Mouse (Mus musculus) erythroblast, embryonic 14.5 days (primary cell): Measurements from ENCODE around the gene Usp21. TPM values are rescaled to one million over a fixed set of nuclear protein-coding genes. Genes with fewer than 3 reads are reported as not detected.

Experiments
- H3K27me3 ChIP-seq: 2 replicates; pipeline ENCODE4 v1.6.1; 2012; ENCODE audit warnings: inconsistent platforms; ENCODE audit not compliant: control insufficient read depth
- H3K36me3 ChIP-seq: 2 replicates; pipeline ENCODE4 v1.6.1; 2012; ENCODE audit warnings: mild to moderate bottlenecking, inconsistent platforms; ENCODE audit not compliant: control insufficient read depth
- H3K4me1 ChIP-seq: 2 replicates; pipeline ENCODE4 v1.6.1; 2012; ENCODE audit warnings: inconsistent platforms; ENCODE audit not compliant: control insufficient read depth
- H3K4me3 ChIP-seq: replicated peaks from 2 replicates; pipeline ENCODE3; 2012; ENCODE audit warnings: moderate library complexity, mild to moderate bottlenecking, inconsistent platforms
- H3K9me3 ChIP-seq: 2 replicates; pipeline ENCODE4 v1.6.1; 2012; ENCODE audit warnings: low read length, inconsistent platforms, mixed read lengths; ENCODE audit not compliant: control insufficient read depth
- GATA1 ChIP-seq: IDR thresholded peaks from 2 replicates; pipeline ENCODE4 v1.6.1; 2012; ENCODE audit warnings: low read length, inconsistent platforms, mixed read lengths
- TAL1 ChIP-seq: IDR thresholded peaks from 3 replicates; pipeline ENCODE4 v1.6.1; 2012; ENCODE audit warnings: low read length, inconsistent platforms, mixed read lengths
- polyA plus RNA-seq: library from polyadenylated mRNA; stranded (reverse); fragments of >175 nt; gene quantifications from 2 replicates; pipeline ENCODE4 v1.2.3, GENCODE M21; 2012

Usp21 gene
- polyA plus RNA-seq, 1 experiment: 8.4 TPM

GRCm38 (mm10) chr1:171260316-171260715, 27.5 kb downstream of the Usp21 start:
- no peak for TF ChIP-seq GATA1
- TF ChIP-seq TAL1: no peak
- peaks cover 64% of the 10 kb centered on the region for H3K27me3 ChIP-seq
- H3K4me3 ChIP-seq: no peak overlapping the region
- no peaks in the 10 kb centered on the region for H3K36me3 ChIP-seq
- no peaks in the 10 kb centered on the region for H3K9me3 ChIP-seq
- peaks cover 19% of the 10 kb centered on the region for H3K4me1 ChIP-seq

GRCm38 (mm10) chr1:171258921-171259320, 28.9 kb downstream of the Usp21 start:
- Histone ChIP-seq H3K4me3 (peak overlapping the region; percentile 26), H3K4me1 (peaks cover 19% of the 10 kb centered on the region), H3K27me3 (peaks cover 59% of the 10 kb centered on the region), H3K36me3 (no peaks in the 10 kb centered on the region), H3K9me3 (no peaks in the 10 kb centered on the region)
- no peak for TF ChIP-seq TAL1
- no peak for TF ChIP-seq GATA1

GRCm38 (mm10) chr1:171257781-171258180, 30.0 kb downstream of the Usp21 start:
- TF ChIP-seq GATA1 (no peak), TAL1 (no peak)
- H3K9me3 ChIP-seq: no peaks in the 10 kb centered on the region
- no peak overlapping the region for H3K4me3 ChIP-seq
- H3K36me3 ChIP-seq: no peaks in the 10 kb centered on the region
- peaks cover 58% of the 10 kb centered on the region for H3K27me3 ChIP-seq
- H3K4me1 ChIP-seq: peaks cover 19% of the 10 kb centered on the region

GRCm38 (mm10) chr1:171256937-171257548, 30.7 kb downstream of the Usp21 start:
- Histone ChIP-seq H3K9me3 (no peaks in the 10 kb centered on the region), H3K4me3 (peak overlapping the region; percentile 16), H3K4me1 (peaks cover 17% of the 10 kb centered on the region), H3K27me3 (peaks cover 58% of the 10 kb centered on the region), H3K36me3 (no peaks in the 10 kb centered on the region)
- TF ChIP-seq GATA1 (no peak), TAL1 (no peak)

- no peaks in the 10 kb centered on the region for H3K9me3 ChIP-seq
- no peaks in the 10 kb centered on the region for H3K36me3 ChIP-seq
- peaks cover 59% of the 10 kb centered on the region for H3K27me3 ChIP-seq
- H3K4me3 ChIP-seq: no peak overlapping the region
- peaks cover 17% of the 10 kb centered on the region for H3K4me1 ChIP-seq
- no peak for TF ChIP-seq TAL1
- TF ChIP-seq GATA1: no peak
Measured at GRCm38 (mm10) chr1:171256095-171256818, 31.5 kb downstream of the Usp21 start.

- peaks cover 20% of the 10 kb centered on the region for H3K4me1 ChIP-seq
- TF ChIP-seq GATA1: no peak
- no peak for TF ChIP-seq TAL1
- no peaks in the 10 kb centered on the region for H3K36me3 ChIP-seq
- H3K9me3 ChIP-seq: no peaks in the 10 kb centered on the region
- no peak overlapping the region for H3K4me3 ChIP-seq
- H3K27me3 ChIP-seq: peaks cover 57% of the 10 kb centered on the region
Measured at GRCm38 (mm10) chr1:171252415-171252814, 35.4 kb downstream of the Usp21 start.

GRCm38 (mm10) chr1:171251594-171252324, 36.0 kb downstream of the Usp21 start:
- no peak overlapping the region for H3K4me3 ChIP-seq
- peaks cover 57% of the 10 kb centered on the region for H3K27me3 ChIP-seq
- no peaks in the 10 kb centered on the region for H3K9me3 ChIP-seq
- TF ChIP-seq TAL1: no peak
- no peak for TF ChIP-seq GATA1
- H3K36me3 ChIP-seq: no peaks in the 10 kb centered on the region
- peaks cover 19% of the 10 kb centered on the region for H3K4me1 ChIP-seq

GRCm38 (mm10) chr1:171250680-171251593, 36.9 kb downstream of the Usp21 start, which contains the start of gene Ndufs2:
Gene Ndufs2 (minus strand): TSS chr1:171251388.
- no peak for TF ChIP-seq GATA1
- TF ChIP-seq TAL1: no peak

More at GRCm38 (mm10) chr1:171250680-171251593, 36.9 kb downstream of the Usp21 start, which contains the start of gene Ndufs2:
- peaks cover 57% of the 10 kb centered on the region for H3K27me3 ChIP-seq
- H3K4me1 ChIP-seq: peaks cover 26% of the 10 kb centered on the region
- H3K4me3 ChIP-seq: no peak within 1 kb of the TSS
- H3K9me3 ChIP-seq: no peaks in the 10 kb centered on the region
- no peaks in the 10 kb centered on the region for H3K36me3 ChIP-seq
